Mouse (Mus musculus) layer of hippocampus, postnatal 14 days (tissue): ENCODE measurements at regions not wholly inside any gene's neighbourhood (a gene's known extent, or its start where the extent isn't known, plus 50 kb on each side); places are given as distances from the start of the nearest gene placed in this dataset.

Experiments
- DNase-seq, 2 experiments: peaks; one replicate each; pipeline ENCODE4 v3.0.0; 2021 to 2022; ENCODE audit warnings: low spot score in 2 of 2, mixed read lengths in 1 of 2

- no peak for DNase-seq
Observed at GRCm38 (mm10) chr3:10523359-10523758, 187.9 kb upstream of the Gm38303 start.

- no peak for DNase-seq
Observed at GRCm38 (mm10) chr3:10512186-10512585, 176.7 kb upstream of the Gm38303 start.

DNA sequence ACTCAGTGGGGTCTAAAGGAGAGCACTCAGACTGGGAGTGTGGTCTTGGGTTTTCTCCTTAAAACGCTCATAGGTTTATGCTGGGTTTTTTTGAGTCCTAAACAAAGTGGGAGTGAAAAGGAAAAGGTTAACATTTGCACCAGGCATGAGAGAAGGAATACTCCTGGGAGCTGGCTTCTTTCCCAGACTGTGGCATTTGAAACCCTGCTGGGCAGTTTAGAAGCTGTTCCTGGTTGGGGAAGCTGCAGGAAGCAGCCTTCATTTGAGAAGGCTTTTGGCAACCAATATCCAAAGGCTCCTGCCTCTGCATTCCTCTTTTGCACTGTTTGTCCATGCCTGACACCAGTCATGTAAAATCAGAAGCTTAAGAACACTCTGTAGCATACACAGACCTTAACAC is 175.9 kb upstream of the Gm38303 start:
- DNase-seq = peak in 1 of 2 experiments; percentile 0
